Mouse (Mus musculus) thymus, adult 2 months (tissue): ENCODE results near the gene Cnot10.

Source experiments
- CTCF ChIP-seq: fragments of 200-500 bp; IDR thresholded peaks from 2 replicates; pipeline ENCODE4 v1.5.1; 2012; ENCODE audit warnings: mild to moderate bottlenecking, control low read depth, low read length, moderate library complexity, borderline replicate concordance; ENCODE audit not compliant: control insufficient read depth, poor library complexity, insufficient read depth; ENCODE audit errors: extremely low read depth
- POLR2A ChIP-seq: fragments of 200-500 bp; IDR thresholded peaks from 2 replicates; pipeline ENCODE4 v1.6.1; 2012; ENCODE audit warnings: mild to moderate bottlenecking, low read length, control low read depth, moderate library complexity; ENCODE audit not compliant: control insufficient read depth, poor library complexity, insufficient read depth; ENCODE audit errors: extremely low read depth

DNA sequence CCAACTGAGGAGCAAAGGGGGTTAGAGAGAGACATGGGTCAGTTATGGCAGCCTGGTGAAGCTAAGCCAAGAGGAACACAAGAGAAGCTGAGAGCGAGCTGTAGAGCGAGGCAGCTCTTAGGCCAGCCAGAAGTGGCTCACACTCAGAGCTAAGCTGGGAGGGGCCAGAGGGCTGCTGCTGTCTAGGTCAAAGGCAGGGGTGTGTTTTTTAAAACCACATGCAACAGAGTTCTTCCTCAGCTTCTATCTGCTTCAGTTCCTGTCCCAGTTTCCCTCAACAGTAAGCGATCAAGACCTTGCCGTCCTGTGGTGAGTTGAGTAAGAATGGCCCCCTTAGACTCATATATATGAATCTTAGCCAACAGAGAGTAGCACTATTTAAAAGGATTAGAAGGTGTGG is 27.0 kb downstream of the Cnot10 start:
- TF ChIP-seq POLR2A, result no peak
- no peak for TF ChIP-seq CTCF
